ENCODE assay signal across 17 mouse cellular contexts in the genomic region with DNA sequence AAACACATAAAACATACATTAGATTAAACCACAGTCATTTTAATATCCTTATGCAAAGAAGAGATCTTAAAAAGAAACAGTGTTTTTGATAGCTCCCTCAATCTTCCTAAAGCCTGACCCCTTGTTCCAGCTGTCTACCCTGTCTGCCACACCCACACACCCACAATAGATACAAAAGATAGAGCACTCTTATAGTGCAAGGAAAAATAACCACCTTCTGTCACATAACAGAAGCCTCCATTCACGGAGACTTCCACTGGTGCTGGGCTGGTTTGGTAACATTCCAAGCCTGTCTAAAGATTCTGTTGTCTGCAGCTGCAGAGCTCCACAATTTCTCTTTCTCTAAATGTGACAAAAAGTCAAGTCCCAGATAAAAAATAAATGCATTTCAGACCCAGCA. TPM values are rescaled to one million over a fixed set of nuclear protein-coding genes. Genes with fewer than 3 reads are reported as not detected.
DNase-seq lines count a peak whose midpoint lies in the region; ATAC-seq and TF ChIP-seq lines count a peak whose summit lies in the region.
"Had no signal": no experiment of that assay in that cellular context is flagged by ENCODE, and none has a peak within 500 bp of the region (broad histone marks: within the 10 kb centered on the region; RNA-seq: fewer than 3 reads in every experiment).

No protein-coding gene starts in this region.

- no peak for ATAC-seq in limb, embryonic 14.5 days (ENCODE audit: low FRiP score, low read depth)
- ATAC-seq: intestine, postnatal 0 days; lung, postnatal 0 days had no signal

- no peak overlapping the region for H3K27ac ChIP-seq in limb, embryonic 14.5 days (replicated peaks; ENCODE audit: low read depth, low read length)
- no peak overlapping the region for H3K27ac ChIP-seq in limb, embryonic 10.5 days
- H3K27ac ChIP-seq in left cerebral cortex, adult 2 months, result peak overlapping the region; percentile 61
- H3K27ac ChIP-seq: hindbrain, embryonic 14.5 days; liver, embryonic 14.5 days had no signal

- peak; percentile 40 to 57 for DNase-seq in frontal cortex, adult 2 months (ENCODE audit: extremely low spot score in 1 of 2, low spot score in 1 of 2)
- DNase-seq in frontal cortex, postnatal 25 days (ENCODE audit: low spot score in 2 of 2), result no peak
- DNase-seq in limb, embryonic 14.5 days (ENCODE audit: low spot score), result peak; percentile 9
- no peak for DNase-seq in limb, embryonic 10.5 days (ENCODE audit: low spot score)
- peak; percentile 93 for DNase-seq in brain, adult 2 months (ENCODE audit: low read depth, low spot score)
- no peak for DNase-seq in left cerebral cortex, adult 2 months (ENCODE audit: extremely low spot score in 1 of 2, low spot score in 2 of 2)
- DNase-seq in gastrocnemius, postnatal 14 days, result no peak
- DNase-seq: adrenal gland, adult 8-10 months; cerebellum, adult 8-10 months; kidney, postnatal 10 days; thymus, adult 2 months had no signal

- H3K27me3 ChIP-seq in limb, embryonic 14.5 days (ENCODE audit: control insufficient read depth, insufficient read depth, low read length), result no peaks in the 10 kb centered on the region
- no peaks in the 10 kb centered on the region for H3K27me3 ChIP-seq in limb, embryonic 10.5 days (ENCODE audit: low read depth, poor library complexity, severe bottlenecking)
- H3K27me3 ChIP-seq: megakaryocyte, embryonic 14.5 days had no signal

- TF ChIP-seq POLR2A in limb, embryonic 14.5 days (IDR thresholded peaks at IDR 0.05; ENCODE audit: borderline replicate concordance, extremely low read depth, insufficient read depth, insufficient read length), result no peak

- H3K4me3 ChIP-seq in limb, embryonic 14.5 days (replicated peaks; ENCODE audit: low read length), result no peak overlapping the region
- no peak overlapping the region for H3K4me3 ChIP-seq in limb, embryonic 10.5 days
- no peak overlapping the region for H3K4me3 ChIP-seq in left cerebral cortex, adult 2 months
- H3K4me3 ChIP-seq: megakaryocyte, embryonic 14.5 days had no signal

- intact Hi-C loops in left cerebral cortex, adult 2 months (cut with DNase I), result no loop called here
- intact Hi-C loops in gastrocnemius, postnatal 14 days (cut with DNase I; ENCODE audit: low total_unique reads), result no loop called here

- H3K9ac ChIP-seq in limb, embryonic 14.5 days (ENCODE audit: low read depth, low read length, severe bottlenecking), result no peak overlapping the region
- H3K9ac ChIP-seq: hindbrain, embryonic 14.5 days; liver, embryonic 14.5 days had no signal

- TF ChIP-seq CTCF in left cerebral cortex, adult 2 months (IDR thresholded peaks at IDR 0.05), result no peak

- H3K4me2 ChIP-seq in limb, embryonic 14.5 days (replicated peaks; ENCODE audit: low read depth, low read length, severe bottlenecking), result no peak overlapping the region
- H3K4me2 ChIP-seq: hindbrain, embryonic 14.5 days had no signal

- no peaks in the 10 kb centered on the region for H3K9me3 ChIP-seq in limb, embryonic 14.5 days (ENCODE audit: control insufficient read depth, low read length)
- H3K9me3 ChIP-seq in limb, embryonic 10.5 days (replicated peaks), result no peaks in the 10 kb centered on the region
- H3K9me3 ChIP-seq: G1E; megakaryocyte, embryonic 14.5 days had no signal

- no peaks in the 10 kb centered on the region for H3K4me1 ChIP-seq in limb, embryonic 14.5 days (ENCODE audit: control insufficient read depth, insufficient read depth, low read length)
- H3K4me1 ChIP-seq in limb, embryonic 10.5 days, result no peaks in the 10 kb centered on the region
- H3K4me1 ChIP-seq: megakaryocyte, embryonic 14.5 days had no signal

- H3K36me3 ChIP-seq in limb, embryonic 14.5 days (ENCODE audit: control insufficient read depth, insufficient read depth, low read length), result no peaks in the 10 kb centered on the region
- no peaks in the 10 kb centered on the region for H3K36me3 ChIP-seq in limb, embryonic 10.5 days
- H3K36me3 ChIP-seq: G1E had no signal

- WGBS in limb, embryonic 14.5 days, result 58% methylated on average over 1 of the region's 1 CpGs
- 55% methylated on average over 1 of the region's 1 CpGs for WGBS in limb, embryonic 10.5 days

RNA-seq across cellular contexts. Expression of gene Nkain2, which starts 20.7 kb away (rescaled TPM):
- polyA plus RNA-seq in frontal cortex, adult 2 months (2012; rRNA removed), result 30.1 and 38.2 TPM in 2 replicates
- polyA plus RNA-seq in limb, embryonic 14.5 days (2012; rRNA removed), result 0.41 and 0.43 TPM in 2 replicates
- 0.55 and 1.1 TPM in 2 replicates for polyA plus RNA-seq in limb, embryonic 14.5 days (2014; fragmentation: Nextera tagmentation; extraction: Ambion mirVana)
- 0.18 TPM in 1 of 2 replicates, not detected in the other for polyA plus RNA-seq in limb, embryonic 10.5 days (2016; fragmentation: Nextera tagmentation; extraction: Ambion mirVana)
- total RNA-seq in left cerebral cortex, adult 2 months (2021), result 10 to 100 TPM; 25.2 to 30.7 TPM
- under 1 TPM; 0.90 to 1.00 TPM for total RNA-seq in gastrocnemius, postnatal 14 days (2021)
- polyA plus RNA-seq: G1E; lung, postnatal 0 days; thymus, adult 2 months had no signal

Comparison
In these comparisons a context has a peak if more than half of its experiments do, and no peak if none do; other contexts are left out.
1. DNase-seq: peak in frontal cortex, adult 2 months (2 of 2), limb, embryonic 14.5 days (single experiment) and brain, adult 2 months (single experiment); none in frontal cortex, postnatal 25 days (0 of 2), limb, embryonic 10.5 days (single experiment), left cerebral cortex, adult 2 months (0 of 2) and gastrocnemius, postnatal 14 days (single experiment).
2. RNA of gene Nkain2, which starts 20.7 kb away (polyA plus RNA-seq): 30.1 to 38.2 TPM in frontal cortex, adult 2 months; 0.41 to 1.1 TPM in limb, embryonic 14.5 days and 0.18 TPM in limb, embryonic 10.5 days; every median in the first group is over 10 times any median in the second.